Mouse (Mus musculus) CD8-positive naive resting alpha-beta T cell, adult 2 months (primary cell): ENCODE results near the gene Peak1.

Source experiments
- DNase-seq, 2 experiments: peaks; one replicate each; pipeline ENCODE4 v3.0.0; 2022; ENCODE audit warnings: low read depth in 2 of 2, low spot score in 2 of 2

The Peak1 gene

GRCm38 (mm10) chr9:56258261-56258790 lies 159.5 kb downstream of the Peak1 start:
- no peak for DNase-seq

- DNase-seq: no peak
These were observed 160.5 kb downstream of the Peak1 start for GRCm38 (mm10) chr9:56257227-56258000.

DNA sequence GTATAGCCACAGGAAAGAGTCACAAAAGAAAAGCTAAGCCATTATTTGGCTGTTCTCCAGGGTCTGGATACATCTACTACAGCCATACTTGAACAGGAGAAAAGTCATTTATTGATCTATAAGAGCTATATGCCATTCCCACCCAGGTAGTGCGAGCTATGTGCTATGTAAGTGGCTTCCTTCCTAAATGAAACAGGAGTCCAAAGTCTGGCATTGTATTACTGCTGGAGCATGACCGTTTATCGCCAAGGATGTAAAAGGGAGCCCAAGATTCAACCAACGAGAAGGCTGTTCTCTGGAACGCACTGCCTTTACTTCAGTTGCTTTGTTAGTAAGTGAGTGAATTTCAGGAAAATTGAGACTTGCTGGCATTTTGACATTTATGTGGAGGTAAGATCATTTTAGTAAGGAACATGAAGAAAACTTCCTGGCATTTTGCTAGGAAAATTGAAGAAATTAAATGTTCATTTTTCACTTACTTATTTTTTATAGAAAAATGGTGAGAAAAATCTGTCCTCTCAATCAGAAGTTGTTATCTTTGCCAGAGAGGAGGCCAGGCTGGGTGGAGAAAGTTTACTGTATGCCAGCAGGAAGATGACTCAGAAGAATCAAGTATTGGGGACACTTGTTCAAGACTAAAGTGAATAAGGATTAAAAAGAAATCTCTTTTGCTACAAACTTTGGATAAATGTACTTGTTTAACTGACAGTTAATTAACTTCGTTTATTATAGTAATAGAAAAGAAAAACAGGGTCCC lies 162.0 kb downstream of the Peak1 start:
- DNase-seq: no peak

- no peak for DNase-seq
These were observed 173.5 kb downstream of the Peak1 start for GRCm38 (mm10) chr9:56244336-56244735.

- no peak for DNase-seq
These were observed 174.0 kb downstream of the Peak1 start for GRCm38 (mm10) chr9:56243885-56244284.

DNA sequence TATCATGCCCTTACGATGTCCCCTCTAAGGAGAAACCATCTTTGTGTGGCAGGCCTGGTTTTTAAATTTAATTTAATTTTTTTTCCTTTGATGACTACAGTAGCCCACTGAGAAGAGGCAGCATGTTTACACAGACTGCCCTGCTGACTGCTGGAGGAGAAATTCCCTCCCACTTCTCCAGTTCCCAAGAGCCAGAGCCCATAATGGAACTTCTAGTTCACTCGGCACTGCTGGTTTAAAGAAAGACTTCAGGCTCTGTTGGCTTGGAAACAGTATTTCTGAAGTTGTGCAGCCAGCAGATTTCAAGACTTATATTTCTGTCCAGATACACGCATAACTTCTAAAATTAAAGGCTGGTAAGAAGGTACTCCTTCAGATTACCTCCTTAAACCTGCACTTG lies 175.2 kb downstream of the Peak1 start:
- DNase-seq: no peak

GRCm38 (mm10) chr9:56241076-56241475 lies 176.8 kb downstream of the Peak1 start:
- no peak for DNase-seq

DNA sequence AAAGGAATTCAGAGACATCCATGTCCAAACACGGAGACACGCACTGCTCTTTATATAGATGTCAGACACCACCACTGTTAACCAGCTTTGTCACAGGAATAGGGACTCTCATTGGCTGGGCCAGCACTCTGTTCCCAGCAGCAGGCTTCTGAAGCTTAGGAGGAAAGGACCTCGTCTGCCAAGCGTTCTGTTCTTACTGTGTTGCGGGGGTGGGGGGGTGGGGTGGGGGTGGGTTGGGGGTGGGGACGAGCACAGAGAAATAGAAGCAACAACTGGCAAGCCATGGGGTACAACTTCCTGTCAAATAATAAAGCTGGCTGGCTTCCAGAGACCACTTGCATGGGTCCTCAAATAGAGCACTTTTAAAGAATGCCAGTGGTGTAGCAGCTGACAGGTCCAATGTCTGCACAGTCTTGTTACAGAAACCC lies 182.0 kb downstream of the Peak1 start:
- DNase-seq: no peak

DNA sequence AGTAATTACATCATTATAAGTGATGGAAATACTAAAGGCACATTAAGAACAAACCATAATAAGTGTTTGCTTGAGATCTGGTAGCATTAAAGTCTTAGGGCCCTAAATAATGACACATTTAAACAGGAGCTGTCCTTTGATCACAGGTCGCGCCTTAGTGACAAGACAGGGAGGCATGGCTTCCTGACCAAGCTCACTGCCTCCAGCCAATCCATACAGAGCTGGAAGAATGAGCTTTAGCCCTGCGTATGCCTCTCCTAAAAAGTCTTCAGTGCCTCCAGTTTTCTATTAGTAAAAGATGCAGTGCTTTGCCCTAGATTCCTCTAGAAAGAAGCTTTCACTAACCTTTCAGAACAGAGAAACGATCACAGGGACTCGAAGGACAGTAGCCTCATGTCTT lies 182.6 kb downstream of the Peak1 start:
- DNase-seq: no peak

DNA sequence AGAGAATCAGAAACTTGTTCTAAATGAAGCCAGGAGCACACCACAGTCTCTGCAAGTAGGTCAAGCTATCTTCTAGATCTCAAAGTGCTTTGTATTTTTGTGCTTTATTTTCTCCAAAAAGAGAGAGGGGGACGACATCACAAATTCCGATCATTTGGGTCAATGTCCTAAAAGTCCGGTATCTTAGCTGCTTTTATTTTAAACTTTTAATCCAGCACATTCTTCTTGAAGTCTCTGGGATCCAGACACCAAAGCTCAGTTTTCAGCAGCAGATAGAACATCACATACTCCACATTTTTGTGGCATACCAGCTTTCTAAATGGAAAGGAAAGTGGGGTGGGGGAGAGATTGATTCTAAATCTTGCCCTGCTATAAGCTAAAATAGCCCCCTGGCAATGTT lies 183.3 kb downstream of the Peak1 start:
- no peak for DNase-seq

GRCm38 (mm10) chr9:56233316-56233715 lies 184.6 kb downstream of the Peak1 start:
- DNase-seq: no peak

GRCm38 (mm10) chr9:56230906-56231305 lies 187.0 kb downstream of the Peak1 start:
- DNase-seq: no peak

DNA sequence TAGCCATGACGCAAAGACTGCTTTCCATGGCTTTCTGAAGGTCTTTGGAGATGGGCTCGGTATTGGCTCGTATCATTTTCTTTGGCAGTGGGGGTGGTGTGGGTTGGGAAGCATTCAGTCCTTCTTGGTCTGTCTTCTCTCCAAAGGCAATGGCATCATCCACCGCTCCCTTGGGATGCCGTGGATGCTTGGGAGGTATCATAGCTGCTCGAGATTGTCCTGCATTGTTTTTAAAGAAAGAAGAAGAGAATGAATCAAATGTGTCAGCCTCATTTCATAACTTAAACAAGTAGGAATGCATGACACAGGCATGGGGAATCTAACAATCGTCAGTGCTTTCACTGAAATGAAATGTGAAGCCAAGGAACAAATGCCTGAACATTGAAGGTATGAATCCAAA lies 190.2 kb downstream of the Peak1 start:
- DNase-seq: no peak

DNA sequence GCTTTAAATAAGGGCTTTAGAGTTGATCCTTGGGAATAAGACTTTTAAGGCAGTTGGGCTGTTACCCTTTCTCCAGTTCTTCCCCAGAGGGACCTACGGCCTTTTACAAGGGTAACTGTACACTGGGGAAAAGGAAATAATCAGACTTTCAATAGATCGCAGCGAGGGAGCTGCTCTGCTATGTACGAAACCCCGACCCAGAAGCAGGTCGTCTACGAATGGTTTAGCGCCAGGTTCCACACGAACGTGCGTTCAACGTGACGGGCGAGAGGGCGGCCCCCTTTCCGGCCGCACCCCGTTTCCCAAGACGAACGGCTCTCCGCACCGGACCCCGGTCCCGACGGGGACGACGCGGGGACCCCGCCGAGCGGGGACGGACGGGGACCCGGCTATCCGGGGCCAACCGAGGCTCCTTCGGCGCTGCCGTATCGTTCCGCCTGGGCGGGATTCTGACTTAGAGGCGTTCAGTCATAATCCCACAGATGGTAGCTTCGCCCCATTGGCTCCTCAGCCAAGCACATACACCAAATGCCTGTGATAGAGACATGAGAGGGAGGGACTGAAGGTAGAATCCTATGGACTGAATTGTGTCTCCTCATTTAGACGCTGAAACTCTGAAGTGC lies 194.3 kb downstream of the Peak1 start:
- peak; percentile 90 to 97 for DNase-seq

DNA sequence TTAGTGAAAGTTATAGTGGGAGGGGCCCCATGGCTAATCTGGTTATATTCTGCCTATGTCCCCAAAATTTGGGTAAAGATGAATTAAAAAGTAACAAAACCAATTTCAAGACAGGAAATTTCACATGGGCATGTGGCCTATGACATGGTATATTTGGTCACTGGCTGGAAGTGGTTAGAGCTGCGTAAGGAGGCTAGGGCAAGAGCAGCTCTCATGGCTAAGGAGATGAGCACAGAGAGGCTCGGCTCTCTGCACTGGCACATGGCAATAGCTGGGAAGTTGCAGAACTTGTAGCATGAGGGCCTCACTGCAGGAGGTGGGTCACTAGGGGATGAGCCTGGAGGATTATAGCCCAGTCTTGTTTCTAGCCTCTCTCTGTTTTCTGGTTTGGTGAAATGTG lies 199.0 kb downstream of the Peak1 start:
- no peak for DNase-seq

DNA sequence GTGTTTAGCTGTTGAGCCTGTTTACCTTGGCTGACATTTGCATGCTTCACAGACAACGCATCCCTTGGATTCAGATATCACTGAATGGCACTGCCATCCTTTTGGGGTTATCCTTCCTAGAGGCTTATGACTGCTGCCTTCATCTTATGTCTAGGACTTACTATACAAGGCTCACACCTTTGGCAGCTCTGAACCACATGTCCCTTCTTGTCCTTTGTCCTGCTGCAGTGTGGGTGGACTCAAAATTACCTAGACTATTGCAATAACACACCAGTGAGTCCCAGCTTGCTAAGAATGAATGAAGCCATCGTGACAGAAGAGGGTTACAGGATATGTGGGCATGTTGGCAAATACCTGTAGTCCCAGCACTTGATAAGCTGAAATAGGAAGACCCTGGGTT lies 199.8 kb downstream of the Peak1 start:
- DNase-seq: no peak

- no peak for DNase-seq
These were observed 200.5 kb downstream of the Peak1 start for GRCm38 (mm10) chr9:56217386-56217785.

- peak in 1 of 2 experiments; percentile 39 for DNase-seq
These were observed 204.2 kb downstream of the Peak1 start for GRCm38 (mm10) chr9:56213451-56214291.

- DNase-seq: peak in 1 of 2 experiments; percentile 32
These were observed 209.1 kb downstream of the Peak1 start for GRCm38 (mm10) chr9:56208817-56209216.

GRCm38 (mm10) chr9:56207516-56207915 lies 210.4 kb downstream of the Peak1 start:
- no peak for DNase-seq

GRCm38 (mm10) chr9:56207083-56207482 lies 210.8 kb downstream of the Peak1 start:
- no peak for DNase-seq
